Mouse (Mus musculus): ENCODE data around the gene Zranb3. TPM values are rescaled to one million over a fixed set of nuclear protein-coding genes. Genes with fewer than 3 reads are reported as not detected.
"Not testable (repeated sequence)": the region's sequence is repeated elsewhere in the genome, so short reads cannot be mapped to it uniquely, and the experiment has no call there.

Gene Zranb3
- total RNA-seq, 4 experiments from 2014 or later, result 4.2 to 7.9 (median 5.8) TPM

GRCm38 (mm10) chr1:128060655-128061344, 42.0 kb downstream of the Zranb3 start:
- DNase-seq, result no peak

GRCm38 (mm10) chr1:128058625-128059024, 44.2 kb downstream of the Zranb3 start:
- DNase-seq, result no peak

DNA sequence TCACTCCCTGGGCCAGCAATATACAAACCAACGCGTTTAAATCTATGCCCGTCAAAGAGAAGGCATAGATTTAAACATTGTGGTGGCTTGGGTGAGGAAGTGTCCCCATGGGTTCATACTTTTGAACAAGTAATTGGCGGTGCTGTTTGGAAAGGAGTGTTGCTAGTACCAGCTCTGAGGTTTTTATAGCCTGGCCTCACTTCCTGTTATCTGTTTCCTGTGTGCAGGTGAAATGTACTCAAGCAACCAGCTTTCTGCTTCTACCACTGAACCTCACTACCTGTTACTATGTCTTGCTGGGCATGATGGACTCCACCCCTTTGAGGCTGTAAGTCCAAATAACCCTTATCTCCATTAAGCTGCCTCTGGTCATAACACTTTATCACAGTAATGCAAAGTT, 45.6 kb downstream of the Zranb3 start:
- no peak for DNase-seq

DNA sequence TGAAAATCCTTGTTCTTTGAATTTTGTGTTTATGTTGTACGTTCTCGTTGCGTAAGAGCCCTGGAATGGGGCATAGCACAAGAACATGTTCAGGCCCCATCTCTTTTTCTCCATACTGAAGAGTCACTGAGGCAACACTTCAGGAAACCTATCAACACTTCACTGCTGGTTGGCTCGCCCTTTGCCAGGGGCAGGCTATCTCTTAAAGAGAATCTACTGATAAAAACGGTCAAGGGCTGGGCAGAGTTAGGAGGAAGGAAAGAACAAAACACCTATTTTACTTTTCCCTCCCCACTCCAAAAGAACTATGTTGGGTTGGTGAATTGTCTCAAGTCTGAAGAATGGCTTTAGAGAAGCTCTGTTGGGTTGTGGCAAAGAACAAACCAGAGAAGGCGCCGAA, 55.9 kb downstream of the Zranb3 start:
- no peak for DNase-seq

DNA sequence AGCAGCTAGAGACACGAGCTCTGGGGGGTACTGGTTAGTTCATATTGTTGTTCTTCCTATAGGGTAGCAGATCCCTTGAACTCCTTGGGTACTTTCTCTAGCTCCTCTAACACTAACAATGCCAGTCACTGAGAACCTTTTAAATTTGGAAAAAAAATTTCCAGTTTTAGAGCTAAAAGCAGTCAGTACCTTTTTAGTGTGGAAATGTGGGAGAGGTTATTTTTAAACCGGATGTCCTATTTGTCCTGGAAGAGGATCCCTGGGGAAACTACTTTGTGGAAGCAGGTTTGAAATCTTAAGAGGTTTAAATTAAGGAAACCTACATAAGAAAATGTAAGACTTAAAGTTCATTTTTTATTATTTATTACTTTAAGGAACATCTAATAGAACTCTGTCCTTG, 56.4 kb downstream of the Zranb3 start:
- DNase-seq, result no peak

GRCm38 (mm10) chr1:128044181-128044580, 58.7 kb downstream of the Zranb3 start:
- DNase-seq, result no peak

- peak; percentile 26 for DNase-seq
These were observed 66.6 kb downstream of the Zranb3 start for GRCm38 (mm10) chr1:128036296-128036695.

DNA sequence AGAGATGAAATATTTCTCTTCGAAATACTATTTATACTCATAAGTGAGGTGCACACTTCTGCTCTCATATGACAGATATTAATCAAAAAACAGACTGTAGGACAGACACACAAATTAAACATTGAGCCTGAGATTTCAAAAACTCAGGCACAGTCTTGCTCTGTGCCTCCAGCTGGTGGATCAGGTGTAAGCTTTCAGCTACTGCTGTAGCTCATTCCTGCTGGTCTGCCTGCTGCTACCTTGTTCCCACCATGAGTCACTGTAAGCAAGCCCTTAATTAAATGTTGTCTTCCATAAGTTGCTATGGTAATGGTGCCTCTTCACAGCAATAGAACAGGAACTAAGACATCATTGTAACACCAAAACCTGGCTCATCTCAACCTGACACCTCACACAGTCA, 70.7 kb downstream of the Zranb3 start:
- no peak for DNase-seq

DNA sequence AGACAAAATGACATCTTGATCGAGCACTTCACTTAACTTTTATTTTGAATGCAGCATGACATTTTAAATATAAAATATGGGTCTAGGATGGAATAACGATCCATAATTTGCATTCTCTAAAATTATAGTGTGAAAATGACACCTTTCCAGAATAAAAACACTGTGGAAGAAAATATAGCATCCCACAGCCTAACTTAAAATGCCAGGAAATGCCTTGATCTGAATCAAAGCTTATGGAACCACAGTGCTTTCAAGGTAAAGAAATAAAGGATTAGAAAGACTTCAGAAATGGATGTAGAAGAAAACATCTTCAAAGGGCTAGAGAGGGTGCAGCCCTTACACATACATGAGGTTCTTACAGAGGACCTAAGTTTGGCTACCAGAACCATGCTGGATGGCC, 71.3 kb downstream of the Zranb3 start:
- no peak for DNase-seq

DNA sequence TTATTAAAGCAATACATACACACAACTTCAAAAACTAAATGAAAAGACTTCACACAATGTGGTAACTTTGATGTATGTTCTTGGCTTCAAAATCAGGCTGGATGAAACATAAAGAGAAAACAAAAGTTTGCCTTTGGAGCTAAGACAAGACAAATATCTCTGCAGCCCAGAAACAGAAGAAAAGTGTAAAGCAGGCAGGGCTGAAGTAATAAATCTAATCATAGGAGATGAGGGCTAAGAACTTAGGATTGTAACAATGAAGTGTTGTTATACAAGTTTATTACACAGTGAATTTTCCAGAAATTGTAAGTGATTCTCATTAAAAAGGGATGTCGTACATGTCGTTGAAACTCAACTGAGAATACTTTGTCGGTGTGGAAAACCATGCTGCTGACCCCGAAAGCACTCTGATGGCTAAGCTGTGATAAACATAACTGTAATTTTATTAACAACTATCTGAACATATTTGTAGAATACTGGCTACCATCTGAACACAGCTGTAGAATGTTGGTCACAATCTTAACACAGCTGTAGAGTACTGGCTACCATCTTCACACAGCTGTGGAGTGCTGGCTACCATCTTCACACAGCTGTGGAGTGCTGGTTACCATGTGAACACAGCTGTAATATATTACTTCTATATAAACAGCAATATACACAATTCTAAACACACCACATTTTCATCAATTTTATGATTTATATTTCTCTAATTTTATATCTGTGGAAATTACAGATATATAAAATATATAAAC, 78.3 kb downstream of the Zranb3 start:
- no peak for DNase-seq

DNA sequence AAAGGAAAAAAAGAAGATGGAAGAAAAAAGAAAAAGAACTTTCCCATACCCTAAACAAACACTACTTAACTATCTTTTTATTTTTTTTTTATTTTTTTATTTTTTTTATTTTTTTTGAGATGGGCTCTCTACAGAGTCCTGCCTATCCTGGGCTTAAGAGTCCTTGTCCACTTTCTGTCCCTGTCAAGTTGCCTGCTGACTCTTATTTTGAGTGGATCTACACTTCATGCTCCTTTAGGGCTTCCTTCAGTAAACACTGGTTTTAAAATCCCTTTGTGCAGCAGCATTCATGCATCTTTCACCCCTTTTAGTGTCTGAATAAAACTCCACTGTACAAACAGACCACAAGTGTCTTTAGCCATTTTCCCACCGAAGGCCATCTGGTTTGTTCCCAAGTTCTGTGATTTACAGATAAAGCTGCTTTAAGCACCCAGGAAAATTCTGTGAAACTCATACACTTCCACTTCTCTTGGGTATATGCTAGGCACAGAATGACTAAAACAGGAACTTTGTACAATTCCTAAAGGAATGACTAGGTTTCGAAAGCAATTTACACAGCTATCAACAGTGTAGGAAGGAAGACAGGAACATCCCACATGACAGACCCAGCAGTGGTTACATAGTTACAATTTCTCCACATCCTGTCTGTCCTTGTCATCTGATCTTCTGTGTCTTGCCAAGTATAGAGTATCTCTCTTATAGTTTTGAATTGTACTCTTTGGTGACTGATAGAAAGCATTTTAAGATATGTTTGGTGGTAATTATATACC, 82.7 kb downstream of the Zranb3 start:
- no peak for DNase-seq

GRCm38 (mm10) chr1:128016035-128016492, 86.8 kb downstream of the Zranb3 start:
- no peak for DNase-seq

DNA sequence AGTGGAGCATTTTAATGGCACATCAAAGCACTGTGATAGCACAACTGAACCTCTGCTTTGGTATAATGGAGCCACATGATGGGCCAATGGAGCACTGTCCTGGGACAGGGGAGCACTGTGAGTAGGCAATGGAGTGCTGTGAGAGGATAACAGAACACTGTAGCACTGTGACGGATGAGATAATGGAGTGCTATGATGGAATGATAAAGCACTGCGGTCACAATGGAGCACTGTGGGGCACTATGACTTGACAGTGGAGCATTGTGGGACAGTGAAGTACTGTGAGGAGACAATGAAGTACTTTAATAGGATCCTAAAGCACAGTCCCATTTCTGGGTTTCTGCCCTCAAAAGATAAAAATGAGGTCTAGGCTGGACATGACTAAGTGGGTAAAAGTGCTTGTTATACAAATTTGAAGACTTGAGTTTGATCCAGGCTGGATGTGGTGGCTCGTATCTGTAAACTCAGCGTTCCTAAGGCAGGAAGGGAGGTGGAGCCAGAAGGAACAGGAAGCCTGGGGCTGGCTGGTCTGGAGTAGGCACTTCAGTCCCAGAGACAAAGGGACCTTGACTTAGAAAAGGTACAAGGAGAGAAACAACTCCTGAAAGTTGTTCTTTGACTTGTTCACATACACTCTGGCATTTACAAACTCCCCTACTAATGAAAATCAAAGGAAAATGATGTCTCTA, 89.0 kb downstream of the Zranb3 start:
- DNase-seq, result no peak

DNA sequence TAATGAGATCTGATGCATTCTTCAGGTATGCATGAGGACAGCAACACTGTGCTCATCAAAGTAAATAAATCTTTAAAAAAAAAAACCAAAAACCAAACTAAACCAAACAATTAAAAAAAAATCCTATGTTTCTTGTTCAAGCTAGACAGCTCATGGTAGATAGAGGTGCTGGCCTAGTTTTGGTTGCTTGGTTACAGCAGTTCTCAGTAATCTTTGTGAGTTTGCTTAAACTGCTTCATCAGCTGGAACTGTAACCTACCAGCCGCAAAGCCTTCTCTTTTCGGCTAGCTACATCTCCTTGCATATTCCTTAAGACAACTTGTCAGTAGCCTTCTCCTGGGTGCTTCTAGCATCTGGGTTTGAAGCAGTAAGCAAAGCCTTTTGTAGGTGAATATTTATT, 93.1 kb downstream of the Zranb3 start:
- DNase-seq, result no peak

DNA sequence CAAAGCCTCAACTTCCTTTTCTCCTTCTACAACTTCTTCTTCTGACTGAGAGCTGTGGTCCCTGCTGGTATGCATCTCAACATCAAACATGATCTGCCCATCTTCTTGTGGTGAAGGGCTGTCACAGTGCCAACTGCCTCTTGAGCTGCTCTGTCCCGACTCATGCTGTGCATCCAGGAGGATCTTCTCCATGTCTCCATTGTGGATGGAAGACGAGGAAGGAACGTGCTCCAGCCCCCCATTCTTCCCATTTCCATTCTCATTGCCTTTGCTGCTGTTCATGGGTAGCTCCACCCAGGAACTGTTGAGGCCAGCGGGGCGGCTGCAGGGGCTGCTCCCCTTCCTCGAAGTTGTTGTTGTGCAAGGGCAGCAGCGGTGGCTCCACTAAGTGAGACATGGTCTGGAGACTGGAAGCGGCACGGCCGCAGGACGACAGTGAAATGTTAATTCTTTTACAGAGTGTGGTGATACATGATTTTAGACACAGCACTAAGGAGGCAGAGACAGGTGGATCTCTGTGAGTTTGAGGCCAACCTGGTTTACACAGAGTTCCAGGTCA, 96.7 kb downstream of the Zranb3 start:
- DNase-seq, result not testable (repeated sequence)

- DNase-seq, result no peak
These were observed 98.5 kb downstream of the Zranb3 start for GRCm38 (mm10) chr1:128004371-128004720.

DNA sequence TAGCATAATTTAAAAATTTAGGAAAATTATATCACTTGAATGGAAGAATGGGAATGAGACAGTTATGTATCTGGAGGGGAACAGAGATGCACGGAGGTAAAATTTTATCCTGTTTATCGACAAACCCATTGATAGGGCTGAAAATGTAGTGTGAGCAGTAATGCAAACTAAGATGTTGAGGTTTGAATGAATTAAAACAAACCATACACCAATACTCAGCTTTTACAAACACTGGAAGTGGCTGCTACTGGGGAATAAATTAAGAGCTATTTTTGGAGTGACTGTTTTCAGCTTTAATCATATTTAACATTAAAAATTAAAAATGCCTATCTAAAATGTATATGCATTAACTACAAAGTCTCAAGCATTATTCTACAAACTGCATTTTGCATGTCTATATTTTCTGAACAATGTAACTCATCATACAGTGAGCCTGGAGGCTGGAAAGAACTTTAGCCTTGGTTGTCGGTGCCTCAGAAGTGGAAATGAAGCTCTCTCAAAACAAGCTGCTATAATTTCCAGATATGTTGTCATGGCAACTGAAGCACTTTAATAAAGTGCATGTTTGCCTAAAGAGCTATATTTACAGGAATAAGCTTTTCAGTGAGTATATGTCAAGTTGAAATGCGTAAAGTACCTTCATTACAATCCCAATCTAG, 99.0 kb downstream of the Zranb3 start:
- DNase-seq, result no peak

DNA sequence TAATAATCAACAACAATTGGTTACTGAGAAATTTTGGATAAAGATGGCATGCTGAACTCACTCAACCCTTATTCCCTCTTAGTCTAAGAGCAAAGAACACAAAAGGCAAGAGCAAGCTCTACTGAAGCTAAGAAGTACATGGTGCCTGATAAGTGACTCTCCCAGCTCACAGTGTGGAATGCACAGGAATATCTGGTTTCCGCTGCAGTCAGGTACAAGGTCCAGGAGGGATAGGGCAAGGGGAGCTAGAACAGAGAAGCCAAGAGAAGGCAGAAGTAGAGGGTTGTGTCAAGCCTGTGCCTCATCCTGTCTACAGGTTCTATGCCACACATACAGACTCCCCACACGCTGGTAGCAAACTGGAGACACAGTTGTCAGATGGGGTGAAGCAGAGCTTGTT, 100.7 kb downstream of the Zranb3 start:
- DNase-seq, result no peak

DNA sequence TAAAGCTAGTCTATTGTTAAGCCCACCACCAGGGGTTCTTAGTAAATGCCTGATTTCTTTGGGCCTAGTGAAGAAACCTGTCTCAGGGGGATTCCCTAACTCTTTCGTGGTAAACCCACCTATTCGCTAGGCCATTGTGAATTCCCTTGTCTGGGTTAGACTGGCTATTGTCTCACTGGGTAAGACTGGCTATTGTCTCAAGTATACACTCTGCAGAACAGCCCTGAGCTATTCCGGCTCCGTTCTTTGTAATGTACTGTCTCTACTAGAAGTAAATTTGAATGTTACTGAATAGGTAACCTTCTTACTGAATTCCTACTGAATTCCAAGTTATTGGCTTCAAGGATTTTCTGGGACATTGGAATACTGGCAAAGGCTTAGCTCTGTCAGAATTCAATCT, 101.9 kb downstream of the Zranb3 start:
- not testable (repeated sequence) for DNase-seq

DNA sequence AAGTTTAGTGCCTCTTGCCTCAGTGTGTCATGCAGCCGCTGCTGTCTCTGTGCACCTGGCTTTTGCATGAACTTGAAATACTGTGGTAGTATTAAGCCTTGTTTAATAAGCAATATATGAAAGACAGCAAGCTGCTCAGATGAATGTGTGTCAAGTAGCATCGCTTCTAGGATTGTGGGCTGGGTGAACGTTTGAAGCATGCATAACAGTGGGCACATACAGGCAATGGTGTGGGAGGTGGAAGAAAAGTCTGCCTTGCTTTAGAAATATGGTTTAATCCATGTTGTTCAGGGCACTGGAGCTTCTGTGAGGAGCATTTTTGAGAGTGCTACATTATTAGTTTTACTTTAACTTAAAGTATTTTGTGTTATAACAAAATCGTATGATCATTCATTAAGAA, 109.0 kb downstream of the Zranb3 start:
- no peak for DNase-seq

DNA sequence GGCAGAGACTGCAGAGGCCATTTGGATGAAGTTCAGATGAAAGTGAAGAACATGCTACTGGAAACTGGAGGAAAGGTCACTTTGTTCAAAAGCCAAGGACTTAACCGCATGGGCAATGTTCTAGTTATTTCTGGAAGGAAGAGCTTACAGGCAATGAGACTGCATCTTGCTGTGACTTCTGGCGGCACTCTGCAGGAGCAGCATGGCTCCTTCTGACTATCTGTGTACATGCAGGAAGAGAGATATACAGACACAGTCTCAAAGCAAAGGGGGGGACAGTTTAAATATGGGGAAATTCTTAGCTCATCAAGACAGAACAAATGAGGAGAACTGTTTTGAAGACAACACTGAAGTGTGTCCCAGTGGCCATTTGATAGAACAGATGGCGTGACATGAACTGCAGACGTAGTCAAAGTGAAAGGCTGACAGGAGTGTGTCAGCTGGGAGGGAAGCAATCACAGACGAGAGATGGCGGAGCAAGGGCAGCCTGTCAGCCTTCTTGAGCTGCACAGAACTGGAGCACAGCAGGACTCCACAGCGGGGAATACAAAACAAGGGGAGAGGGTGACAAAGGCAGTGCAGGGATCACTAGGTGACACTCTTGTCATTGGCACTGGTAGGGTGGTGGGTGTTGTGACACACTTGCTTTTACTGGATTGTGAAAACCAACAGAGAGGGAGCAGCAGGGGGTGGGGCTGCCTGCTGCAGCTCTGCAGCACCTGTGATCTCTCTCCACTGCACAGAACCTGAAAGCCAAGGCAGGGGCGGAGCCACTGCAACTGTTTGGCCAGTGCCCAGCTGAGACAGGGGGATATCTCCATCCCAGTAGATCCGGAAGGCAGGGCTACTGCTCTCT, 112.7 kb downstream of the Zranb3 start:
- DNase-seq, result peak; percentile 32

Measured in adrenal gland, adult 8-10 months (tissue).